Mouse (Mus musculus) thymus, postnatal 0 days (tissue): ENCODE data around the gene Mis12. TPM values are rescaled to one million over a fixed set of nuclear protein-coding genes. Genes with fewer than 3 reads are reported as not detected.

ENCODE experiments used
- DNase-seq: peaks from one replicate; pipeline ENCODE4 v3.0.0-alpha.2; 2015; ENCODE audit warnings: low spot score
- polyA plus RNA-seq: library from polyadenylated mRNA; unstranded; fragments of >200 nt; fragmentation: Nextera tagmentation; extraction: Ambion mirVana; gene quantifications from 2 replicates; pipeline ENCODE4 v1.2.1, GENCODE M21; 2015

The Mis12 gene
- polyA plus RNA-seq = 30.5 and 32.2 TPM in 2 replicates

GRCm38 (mm10) chr11:71019201-71020068 is at the start of gene Mis12, which contains the start of gene Derl2:
Gene Mis12 (plus strand): TSS chr11:71019611.
Gene Derl2 (minus strand): TSS chr11:71019841.
- peak; percentile 99 for DNase-seq

DNA sequence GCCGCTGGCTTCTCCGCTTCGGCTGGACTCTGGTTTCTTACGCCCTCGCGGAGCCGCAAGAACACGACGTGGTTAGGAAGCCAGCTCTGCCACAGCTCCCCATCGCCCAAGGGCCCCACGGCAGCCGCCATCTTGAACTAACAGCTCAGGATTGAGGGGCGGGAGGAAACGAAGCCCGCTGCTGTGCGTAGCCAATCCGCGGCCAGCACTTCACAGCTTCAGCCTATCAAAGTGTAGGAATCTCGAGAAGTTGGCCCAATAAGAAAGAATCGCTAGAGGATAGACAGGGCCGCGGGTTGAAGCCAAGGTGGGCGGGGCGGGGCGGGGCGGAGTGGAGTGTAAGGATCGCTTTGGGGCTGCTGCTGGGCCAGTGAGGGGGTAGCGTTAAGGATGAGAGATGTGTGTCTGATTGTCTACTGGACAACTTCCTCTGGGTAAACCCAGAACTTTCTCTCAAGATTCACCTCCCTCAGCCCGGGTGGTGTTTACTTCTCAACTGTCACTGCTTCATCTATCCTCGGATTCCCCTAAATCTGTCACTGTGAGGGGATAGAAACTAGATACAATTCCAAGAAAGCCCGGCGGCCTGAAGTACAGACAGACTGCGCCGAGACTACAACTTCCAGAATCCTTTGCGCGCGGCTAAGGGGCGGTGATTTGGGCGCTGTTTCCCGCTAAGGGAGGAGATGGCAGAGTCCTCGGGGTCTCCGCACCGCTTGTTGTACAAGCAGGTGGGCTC is 49.4 kb upstream of the Mis12 start, which contains the start of the genes Nup88 and Rpain:
Nup88 (minus strand) TSS at position 153 of the 739 bp plus-strand sequence.
Rpain (plus strand) TSS at position 393 of the 739 bp plus-strand sequence.
- DNase-seq = peak; percentile 97

DNA sequence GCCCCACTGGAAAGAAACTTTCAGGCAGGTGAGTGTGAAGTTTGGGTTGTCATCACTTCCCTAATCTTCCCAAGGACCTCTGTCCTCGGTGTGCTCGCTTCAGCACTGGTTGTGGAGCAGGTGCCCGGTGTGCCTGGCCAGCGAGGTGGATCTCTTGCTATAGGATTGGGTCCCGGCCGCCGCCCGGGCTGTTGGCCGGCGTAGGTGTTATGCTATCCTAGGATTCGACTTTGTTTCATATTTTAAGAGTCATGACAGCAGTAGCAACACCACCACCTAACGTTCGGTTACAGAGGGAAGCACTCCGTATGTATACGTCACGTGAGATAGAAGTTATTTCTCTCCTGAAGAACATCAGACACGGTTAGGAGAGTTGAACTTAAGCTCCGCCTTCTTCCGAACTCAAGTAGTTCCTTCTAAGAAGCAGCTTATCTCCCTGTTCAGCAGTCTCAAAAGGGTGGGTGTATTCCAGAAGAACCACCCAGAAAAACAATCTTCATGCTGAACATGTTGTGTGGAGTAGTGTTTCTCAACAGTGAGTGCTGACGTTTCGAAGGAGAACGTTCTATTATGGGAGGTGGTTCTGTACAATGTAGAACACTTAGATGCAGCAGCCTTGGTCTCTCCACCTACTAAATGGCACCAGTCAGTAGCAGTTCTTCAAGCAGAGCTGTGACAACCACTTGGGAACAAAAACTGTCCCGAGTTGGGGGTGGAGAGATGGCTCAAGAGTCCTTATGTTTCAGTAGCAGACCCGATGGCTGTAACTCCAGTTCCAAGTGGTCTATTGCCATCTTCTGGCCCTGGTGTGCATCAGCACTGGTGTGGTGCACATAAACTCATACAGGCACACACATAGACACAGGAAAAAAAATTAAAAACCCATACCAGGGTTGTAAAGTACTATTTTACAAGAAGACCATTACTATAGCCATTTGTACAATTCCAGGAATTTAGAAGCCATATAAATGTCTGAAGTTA is 48.6 kb upstream of the Mis12 start:
- DNase-seq = peak; percentile 53

DNA sequence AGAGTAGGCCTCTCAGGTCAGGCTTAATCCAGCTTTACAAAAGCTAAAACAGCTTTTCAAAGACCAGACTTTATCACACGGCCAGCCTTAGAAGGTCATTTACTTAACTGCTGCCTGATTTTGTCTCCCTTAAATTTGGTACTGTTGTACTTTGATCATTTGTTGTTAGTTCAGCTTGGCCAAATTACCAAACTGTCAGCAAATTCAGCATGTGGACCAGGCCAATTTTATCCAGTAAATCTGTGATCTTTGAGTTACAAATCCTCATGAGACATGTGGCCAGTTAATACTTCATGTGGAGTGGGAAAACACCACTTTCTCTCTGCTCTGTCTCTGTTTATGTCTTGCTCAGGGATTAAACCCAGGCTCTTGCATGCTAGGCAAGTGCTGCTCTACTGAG is 46.8 kb upstream of the Mis12 start:
- no peak for DNase-seq

DNA sequence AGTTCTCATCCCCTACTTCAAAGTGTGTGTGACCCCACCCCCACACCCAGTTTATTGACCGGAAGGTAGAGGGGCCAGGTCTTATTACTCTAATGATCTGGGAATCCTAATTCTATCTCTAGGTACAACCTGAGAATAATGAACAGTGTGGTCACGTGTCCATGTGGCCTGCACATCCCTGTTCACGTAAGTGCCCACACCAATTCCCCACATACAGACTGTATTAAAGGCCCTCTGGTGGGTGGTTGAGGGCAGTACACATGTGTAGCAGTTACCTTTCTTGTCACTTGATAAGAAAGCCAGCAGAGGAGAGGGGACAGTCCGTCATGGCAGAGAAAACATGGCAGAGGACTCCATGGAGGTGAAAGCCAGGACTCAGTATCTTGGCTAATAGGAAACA is 45.5 kb upstream of the Mis12 start:
- peak; percentile 13 for DNase-seq

DNA sequence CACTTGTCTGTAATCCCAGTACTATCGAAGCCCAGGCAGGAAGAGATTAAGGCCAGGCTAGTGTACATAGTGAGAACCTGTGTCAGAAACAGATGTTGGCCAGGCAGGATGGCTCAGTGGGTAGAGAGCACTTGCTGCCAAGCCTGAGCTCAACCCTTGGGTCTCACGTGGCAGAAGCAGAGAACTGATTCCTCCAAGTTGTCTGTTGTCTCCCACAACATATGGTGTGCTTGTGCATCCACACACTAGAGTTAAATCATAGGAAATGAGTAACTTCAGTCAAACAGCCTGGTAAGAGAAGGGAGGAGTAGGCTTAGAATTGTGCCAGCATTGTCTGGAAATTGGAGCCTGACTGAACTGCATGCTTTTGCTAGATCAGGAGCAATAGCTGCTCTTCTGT is 44.2 kb upstream of the Mis12 start:
- no peak for DNase-seq

- DNase-seq = no peak
Measured at GRCm38 (mm10) chr11:70977293-70977692, 42.1 kb upstream of the Mis12 start.

GRCm38 (mm10) chr11:70980232-70980631 is 39.2 kb upstream of the Mis12 start:
- no peak for DNase-seq

- DNase-seq = no peak
Measured at GRCm38 (mm10) chr11:70980751-70981510, 38.5 kb upstream of the Mis12 start.

DNA sequence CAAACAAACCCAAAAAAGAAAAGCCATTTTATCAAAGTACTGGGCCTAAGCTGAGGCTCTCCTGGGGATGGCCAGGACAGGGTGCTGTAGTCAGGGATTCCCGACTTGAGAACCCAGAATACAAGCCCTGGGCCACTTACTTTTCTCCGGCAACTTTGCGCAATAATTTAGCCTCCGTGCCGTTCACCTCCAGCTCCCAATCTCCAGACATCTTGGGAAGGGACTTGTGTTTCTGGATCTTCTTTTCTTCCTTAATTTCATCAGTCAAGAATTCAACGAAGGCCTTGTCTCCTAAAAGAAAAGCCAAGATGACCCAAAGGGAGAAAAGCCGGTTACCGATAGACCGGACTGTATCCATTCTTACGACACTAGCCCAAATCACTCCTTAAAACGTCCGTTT is 37.4 kb upstream of the Mis12 start:
- DNase-seq = no peak

GRCm38 (mm10) chr11:70982557-70983228 is 36.7 kb upstream of the Mis12 start, which contains the start of gene C1qbp:
Gene C1qbp (minus strand): TSS chr11:70983026.
- peak; percentile 88 for DNase-seq

DNA sequence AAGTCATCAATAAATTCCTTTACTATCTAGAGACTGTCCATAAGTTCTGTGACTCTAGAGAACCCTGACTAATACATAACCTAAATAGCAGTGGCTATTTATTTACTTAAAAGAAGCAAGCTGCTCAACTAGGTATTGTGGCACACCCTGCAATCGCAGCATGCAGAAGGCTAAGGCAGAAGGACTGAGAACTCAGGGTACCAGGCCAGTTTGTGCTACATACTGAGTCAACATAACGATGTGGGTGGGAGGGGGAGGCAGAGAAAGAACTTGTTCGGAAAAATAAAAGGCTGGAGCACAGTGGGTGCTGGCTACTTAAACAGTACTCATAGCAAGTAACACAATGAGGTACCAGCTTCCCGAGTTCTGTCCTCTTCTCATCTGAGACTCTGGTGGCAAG is 18.2 kb upstream of the Mis12 start:
- DNase-seq = no peak

- peak; percentile 4 for DNase-seq
Measured at GRCm38 (mm10) chr11:71003611-71004315, 15.6 kb upstream of the Mis12 start.

- peak; percentile 97 for DNase-seq
Measured at GRCm38 (mm10) chr11:71004316-71004773, 15.1 kb upstream of the Mis12 start, which contains the start of gene Dhx33. Gene Dhx33 (minus strand): TSS chr11:71004437.

- peak; percentile 16 for DNase-seq
Measured at GRCm38 (mm10) chr11:71005046-71005445, 14.4 kb upstream of the Mis12 start.

- no peak for DNase-seq
Measured at GRCm38 (mm10) chr11:71007026-71007425, 12.4 kb upstream of the Mis12 start.

DNA sequence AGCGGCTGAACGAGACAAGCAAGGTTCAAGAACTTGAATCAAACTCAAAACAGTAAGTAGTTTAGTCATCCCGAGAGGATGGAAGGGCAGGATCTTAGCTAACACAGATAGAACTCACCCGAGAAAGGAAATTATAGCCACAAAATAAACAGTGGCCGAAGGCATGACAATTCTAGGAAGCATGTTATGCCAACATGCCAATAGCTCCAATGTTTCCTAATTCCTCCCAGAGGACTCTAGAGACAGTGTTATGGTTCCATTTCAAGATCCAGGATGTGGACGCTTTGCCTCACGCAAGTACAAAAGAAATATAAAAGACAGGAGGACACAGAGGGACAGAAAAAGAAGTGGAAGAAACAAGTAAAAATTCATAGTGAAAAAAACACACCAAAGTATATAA is 11.6 kb upstream of the Mis12 start:
- DNase-seq = no peak

- no peak for DNase-seq
Measured at GRCm38 (mm10) chr11:71008321-71008720, 11.1 kb upstream of the Mis12 start.

DNA sequence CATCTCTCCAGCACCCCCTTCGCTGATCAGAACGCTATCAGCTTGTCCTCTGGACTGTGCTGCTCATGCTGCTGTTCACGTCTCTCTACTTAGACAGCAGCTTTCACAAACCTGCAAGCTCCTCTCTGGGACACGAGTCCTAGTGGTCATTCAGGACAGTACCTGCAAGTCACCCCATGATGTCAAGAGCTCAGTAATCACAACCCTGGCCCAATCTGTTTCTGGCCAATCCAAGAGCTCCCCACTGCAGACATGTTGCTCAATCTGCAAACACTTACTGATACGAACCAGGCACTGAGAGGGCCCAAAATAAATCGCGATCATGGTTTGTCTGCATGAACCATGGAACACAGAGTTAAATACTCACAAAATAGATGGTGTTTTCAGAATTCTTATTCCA is 6.7 kb upstream of the Mis12 start:
- no peak for DNase-seq
